Mouse (Mus musculus): ENCODE data around the gene B3gnt3. TPM values are rescaled to one million over a fixed set of nuclear protein-coding genes. Genes with fewer than 3 reads are reported as not detected.
"Not testable (repeated sequence)": the region's sequence is repeated elsewhere in the genome, so short reads cannot be mapped to it uniquely, and the experiment has no call there.

B3gnt3 gene
- polyA plus RNA-seq, 1 experiment from 2014 or later = 1.6 TPM

DNA sequence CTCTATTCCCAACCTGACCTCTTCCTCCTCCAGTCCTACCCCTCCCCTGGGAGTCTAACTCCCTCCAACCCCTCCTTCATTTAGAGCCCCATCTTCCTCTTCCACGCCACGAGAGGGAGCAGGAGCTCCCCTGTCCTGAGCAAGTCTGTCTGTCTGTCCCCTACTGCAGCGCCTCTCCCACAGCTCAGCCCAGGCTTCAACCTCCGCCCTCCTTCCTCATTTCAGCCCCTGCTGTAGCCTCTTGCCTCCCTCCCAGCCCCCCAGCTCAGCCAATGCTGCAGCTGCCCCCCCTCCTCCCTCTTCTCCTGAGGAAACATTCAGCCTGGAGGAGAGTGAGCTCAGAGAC, 471 bp upstream of the B3gnt3 start:
- no peak for ATAC-seq (ENCODE audit: low FRiP score, low TSS enrichment)
- Histone ChIP-seq H3K27ac (ENCODE audit: low read depth, low read length) (no peak overlapping the region), H3K4me1 (ENCODE audit: control insufficient read depth, insufficient read depth, low read length) (peaks cover 4% of the 10 kb centered on the region), H3K4me3 (ENCODE audit: low read length) (no peak overlapping the region), H3K4me2 (replicated peaks; ENCODE audit: low read depth, low read length) (no peak overlapping the region), H3K27me3 (ENCODE audit: control insufficient read depth, insufficient read depth, low read length) (peaks cover 53% of the 10 kb centered on the region), H3K9ac (ENCODE audit: low read depth, low read length) (no peak overlapping the region), H3K9me3 (ENCODE audit: control insufficient read depth, low read length) (no peaks in the 10 kb centered on the region), H3K36me3 (ENCODE audit: control insufficient read depth, insufficient read depth, low read length) (no peaks in the 10 kb centered on the region)
- WGBS = 22% methylated on average over 4 of the region's 4 CpGs

DNA sequence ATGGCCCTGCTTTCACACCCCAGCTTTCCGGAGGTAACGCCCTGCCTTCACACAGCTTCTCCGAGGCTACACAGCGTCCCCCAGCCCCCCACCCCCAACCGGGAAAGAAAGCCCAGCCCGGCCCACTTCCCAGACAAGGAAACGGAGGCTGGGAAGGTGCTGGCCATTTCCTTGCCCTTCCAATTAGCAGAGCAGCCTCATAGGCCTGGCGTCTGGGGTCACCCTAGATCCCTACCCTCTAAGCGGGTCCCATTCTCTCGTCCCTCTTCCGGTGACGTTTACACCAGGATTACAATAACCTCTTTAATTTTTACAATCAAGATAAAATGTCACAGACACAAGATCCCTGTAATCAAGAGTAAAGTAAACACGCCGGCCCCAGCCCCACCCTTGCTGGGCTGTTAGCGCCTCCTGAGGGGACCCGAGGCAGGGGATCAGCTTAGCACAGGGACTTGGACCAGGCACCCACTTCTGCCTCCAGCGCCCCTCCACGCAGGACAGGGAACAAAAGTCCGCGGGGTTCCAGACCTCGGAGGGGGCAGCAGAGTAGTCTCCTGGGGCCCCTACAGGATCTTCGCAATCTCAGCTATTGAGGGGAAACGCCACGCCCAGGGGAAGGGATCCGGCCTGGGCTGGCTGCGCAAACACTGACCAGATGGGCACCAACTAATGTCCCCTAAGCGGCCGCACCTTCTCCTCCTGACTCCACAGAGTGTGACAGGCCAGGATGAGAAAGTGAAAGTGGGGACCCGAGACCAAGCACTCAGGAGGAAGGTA, 908 bp downstream of the B3gnt3 start:
- Histone ChIP-seq H3K27ac (ENCODE audit: low read depth, low read length) (no peak overlapping the region), H3K4me1 (ENCODE audit: control insufficient read depth, insufficient read depth, low read length) (peaks cover 4% of the 10 kb centered on the region), H3K4me2 (replicated peaks; ENCODE audit: low read depth, low read length) (peak overlapping the region; percentile 34; the same call in 1 of the 2 replicates), H3K4me3 (ENCODE audit: low read length) (peak overlapping the region; percentile 26), H3K36me3 (ENCODE audit: control insufficient read depth, insufficient read depth, low read length) (no peaks in the 10 kb centered on the region), H3K9ac (ENCODE audit: low read depth, low read length) (0 out of 2 replicates have a peak overlapping the region, but pooled peaks have one; percentile 37), H3K27me3 (ENCODE audit: control insufficient read depth, insufficient read depth, low read length) (peaks cover 50% of the 10 kb centered on the region), H3K9me3 (ENCODE audit: control insufficient read depth, low read length) (no peaks in the 10 kb centered on the region)
- 0 out of 2 replicates have a peak, but pooled peaks have one; percentile 21 for ATAC-seq (ENCODE audit: low FRiP score, low TSS enrichment)
- WGBS = 3% methylated on average over 29 of the region's 29 CpGs

GRCm38 (mm10) chr8:71695456-71695855, 6.1 kb downstream of the B3gnt3 start:
- 66% methylated on average over 12 of the region's 12 CpGs for WGBS
- not testable (repeated sequence) for H3K4me1 ChIP-seq (ENCODE audit: control insufficient read depth, insufficient read depth, low read length); H3K36me3 ChIP-seq (ENCODE audit: control insufficient read depth, insufficient read depth, low read length); H3K27ac ChIP-seq (ENCODE audit: low read depth, low read length); H3K9me3 ChIP-seq (ENCODE audit: control insufficient read depth, low read length); H3K9ac ChIP-seq (ENCODE audit: low read depth, low read length); H3K4me2 ChIP-seq (replicated peaks; ENCODE audit: low read depth, low read length); ATAC-seq (ENCODE audit: low FRiP score, low TSS enrichment); H3K4me3 ChIP-seq (ENCODE audit: low read length)
- peaks cover 69% of the 10 kb centered on the region for H3K27me3 ChIP-seq (ENCODE audit: control insufficient read depth, insufficient read depth, low read length)

DNA sequence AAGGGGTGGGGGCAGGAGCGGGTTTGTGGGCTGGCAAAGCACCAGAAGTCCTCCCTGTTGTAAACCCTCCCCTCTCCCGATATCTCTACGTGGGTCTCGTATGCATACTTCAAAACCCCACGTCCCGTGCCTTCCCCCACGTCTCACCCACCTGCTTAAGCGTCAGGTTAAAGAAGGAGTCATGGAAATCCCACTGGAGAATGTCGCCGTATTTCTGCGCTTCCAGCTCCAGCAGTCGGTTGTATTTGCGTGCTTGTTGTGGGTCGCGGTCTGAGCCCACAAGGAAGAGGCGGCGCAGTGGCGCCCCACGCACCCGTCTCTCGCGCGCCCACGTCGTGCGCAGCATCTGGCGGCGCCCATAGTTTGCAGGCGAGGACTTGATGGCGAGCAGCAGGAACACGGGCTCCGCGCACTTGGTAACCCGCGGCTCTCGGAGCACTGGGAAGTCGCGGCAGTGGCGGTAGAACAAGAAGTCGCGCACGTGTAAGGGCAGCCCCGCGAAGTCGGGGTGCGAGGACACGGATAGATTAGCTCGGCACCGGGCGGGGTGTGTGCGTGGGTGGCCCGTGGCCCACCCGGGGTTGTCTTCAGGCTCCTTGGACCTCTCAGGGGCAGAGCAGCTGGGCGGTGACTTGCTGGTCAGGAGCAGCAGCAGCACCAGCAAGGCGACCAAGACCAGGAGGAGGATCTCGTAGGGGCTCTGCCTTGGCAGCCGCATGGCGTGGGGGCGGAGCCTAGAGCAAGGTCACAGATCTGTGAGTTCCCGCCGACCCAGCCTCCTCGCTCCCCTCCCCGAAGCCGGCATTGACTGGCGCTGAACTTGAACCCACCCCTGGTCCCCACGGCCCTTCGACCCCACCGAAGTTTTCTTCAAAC, 8.2 kb downstream of the B3gnt3 start:
- Histone ChIP-seq H3K9me3 (ENCODE audit: control insufficient read depth, low read length) (no peaks in the 10 kb centered on the region; the same call in 1 of the 2 replicates), H3K27me3 (ENCODE audit: control insufficient read depth, insufficient read depth, low read length) (peaks cover 75% of the 10 kb centered on the region), H3K4me2 (replicated peaks; ENCODE audit: low read depth, low read length) (peak overlapping the region; percentile 2), H3K4me1 (ENCODE audit: control insufficient read depth, insufficient read depth, low read length) (no peaks in the 10 kb centered on the region), H3K36me3 (ENCODE audit: control insufficient read depth, insufficient read depth, low read length) (no peaks in the 10 kb centered on the region), H3K4me3 (ENCODE audit: low read length) (peak overlapping the region; percentile 22; the same call in 1 of the 2 replicates), H3K27ac (ENCODE audit: low read depth, low read length) (no peak overlapping the region), H3K9ac (ENCODE audit: low read depth, low read length) (no peak overlapping the region)
- peak; percentile 37; the same call in 1 of the 2 replicates for ATAC-seq (ENCODE audit: low FRiP score, low TSS enrichment)
- 11% methylated on average over 68 of the region's 68 CpGs for WGBS

GRCm38 (mm10) chr8:71692509-71692908, 9.1 kb downstream of the B3gnt3 start:
- Histone ChIP-seq H3K4me3 (ENCODE audit: low read length) (peak overlapping the region; percentile 6; the same call in 1 of the 2 replicates), H3K9ac (ENCODE audit: low read depth, low read length) (no peak overlapping the region), H3K27ac (ENCODE audit: low read depth, low read length) (no peak overlapping the region), H3K9me3 (ENCODE audit: control insufficient read depth, low read length) (no peaks in the 10 kb centered on the region; the same call in 1 of the 2 replicates), H3K27me3 (ENCODE audit: control insufficient read depth, insufficient read depth, low read length) (peaks cover 81% of the 10 kb centered on the region), H3K36me3 (ENCODE audit: control insufficient read depth, insufficient read depth, low read length) (no peaks in the 10 kb centered on the region), H3K4me1 (ENCODE audit: control insufficient read depth, insufficient read depth, low read length) (no peaks in the 10 kb centered on the region), H3K4me2 (replicated peaks; ENCODE audit: low read depth, low read length) (no peak overlapping the region)
- ATAC-seq (ENCODE audit: low FRiP score, low TSS enrichment) = no peak
- WGBS = 6% methylated on average over 30 of the region's 30 CpGs

DNA sequence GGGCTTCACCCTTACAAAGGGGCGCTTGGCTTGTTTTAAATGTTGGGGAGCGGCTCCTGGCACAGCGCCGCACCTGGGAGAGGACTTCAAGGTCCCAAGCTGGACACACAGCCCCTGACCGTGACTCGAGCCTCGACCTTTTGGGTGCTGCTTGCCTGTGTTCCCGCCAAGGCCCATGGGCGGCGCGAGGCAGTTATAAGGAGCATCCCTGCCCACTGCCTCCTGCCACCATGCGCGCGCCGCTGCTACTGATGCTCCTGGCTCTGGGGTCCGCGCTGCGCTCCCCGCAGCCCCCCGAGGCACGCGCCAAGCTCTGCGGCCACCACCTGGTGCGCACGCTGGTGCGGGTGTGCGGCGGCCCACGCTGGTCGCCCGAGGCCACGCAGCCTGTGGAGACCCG, 12.6 kb downstream of the B3gnt3 start, which contains the start of gene Insl3:
Gene Insl3 (plus strand): TSS at position 187 of the 400 bp plus-strand sequence.
- H3K4me2 ChIP-seq (replicated peaks; ENCODE audit: low read depth, low read length) = no peak within 1 kb of the TSS
- WGBS = 4% methylated on average over 33 of the region's 33 CpGs
- 0 out of 2 replicates have a peak, but pooled peaks cover 9% of the 10 kb centered on the region for H3K4me1 ChIP-seq (ENCODE audit: control insufficient read depth, insufficient read depth, low read length)
- peak within 1 kb of the TSS; percentile 12; the same call in 1 of the 2 replicates for H3K4me3 ChIP-seq (ENCODE audit: low read length)
- no peaks in the 10 kb centered on the region for H3K36me3 ChIP-seq (ENCODE audit: control insufficient read depth, insufficient read depth, low read length)
- peaks cover 100% of the 10 kb centered on the region for H3K27me3 ChIP-seq (ENCODE audit: control insufficient read depth, insufficient read depth, low read length)
- no peak within 1 kb of the TSS for H3K27ac ChIP-seq (ENCODE audit: low read depth, low read length)
- ATAC-seq (ENCODE audit: low FRiP score, low TSS enrichment) = no peak
- H3K9ac ChIP-seq (ENCODE audit: low read depth, low read length) = no peak within 1 kb of the TSS
- H3K9me3 ChIP-seq (ENCODE audit: control insufficient read depth, low read length) = no peaks in the 10 kb centered on the region; the same call in 1 of the 2 replicates

DNA sequence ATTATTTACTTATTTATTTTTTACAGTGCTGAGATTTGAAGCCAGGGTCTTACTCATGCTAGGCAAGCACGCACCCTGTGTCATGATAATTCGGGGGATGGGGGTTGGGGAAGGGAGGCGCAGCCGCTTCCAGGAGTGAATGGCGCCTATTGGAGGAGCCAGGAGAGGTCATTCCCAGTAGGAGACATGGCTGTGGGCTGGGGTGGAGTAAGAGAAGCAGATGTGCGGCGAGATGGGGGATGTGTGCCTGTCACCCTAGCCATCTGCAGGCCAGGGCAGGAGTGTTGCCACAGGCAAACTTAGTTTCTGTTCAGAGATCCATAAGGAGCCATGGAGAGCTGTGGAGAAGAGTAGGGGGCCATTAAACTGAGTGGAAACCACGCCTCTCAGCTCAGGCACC, 14.0 kb downstream of the B3gnt3 start:
- 0 out of 2 replicates have a peak, but pooled peaks cover 9% of the 10 kb centered on the region for H3K4me1 ChIP-seq (ENCODE audit: control insufficient read depth, insufficient read depth, low read length)
- no peaks in the 10 kb centered on the region for H3K9me3 ChIP-seq (ENCODE audit: control insufficient read depth, low read length)
- H3K27ac ChIP-seq (ENCODE audit: low read depth, low read length) = no peak overlapping the region
- H3K4me2 ChIP-seq (replicated peaks; ENCODE audit: low read depth, low read length) = no peak overlapping the region
- no peak overlapping the region for H3K9ac ChIP-seq (ENCODE audit: low read depth, low read length)
- H3K27me3 ChIP-seq (ENCODE audit: control insufficient read depth, insufficient read depth, low read length) = peaks cover 100% of the 10 kb centered on the region
- H3K4me3 ChIP-seq (ENCODE audit: low read length) = no peak overlapping the region
- no peak for ATAC-seq (ENCODE audit: low FRiP score, low TSS enrichment)
- no peaks in the 10 kb centered on the region for H3K36me3 ChIP-seq (ENCODE audit: control insufficient read depth, insufficient read depth, low read length)
- WGBS = 2% methylated on average over 8 of the region's 8 CpGs

- Histone ChIP-seq H3K4me1 (ENCODE audit: control insufficient read depth, insufficient read depth, low read length) (0 out of 2 replicates have a peak, but pooled peaks cover 9% of the 10 kb centered on the region), H3K27me3 (ENCODE audit: control insufficient read depth, insufficient read depth, low read length) (peaks cover 100% of the 10 kb centered on the region), H3K9me3 (ENCODE audit: control insufficient read depth, low read length) (no peaks in the 10 kb centered on the region), H3K36me3 (ENCODE audit: control insufficient read depth, insufficient read depth, low read length) (no peaks in the 10 kb centered on the region), H3K4me2 (replicated peaks; ENCODE audit: low read depth, low read length) (peak overlapping the region; percentile 37), H3K9ac (ENCODE audit: low read depth, low read length) (no peak overlapping the region), H3K4me3 (ENCODE audit: low read length) (peak overlapping the region; percentile 25), H3K27ac (ENCODE audit: low read depth, low read length) (no peak overlapping the region)
- WGBS = 1% methylated on average over 22 of the region's 23 CpGs
- peak; percentile 56 for ATAC-seq (ENCODE audit: low FRiP score, low TSS enrichment)
These were observed 15.3 kb downstream of the B3gnt3 start for GRCm38 (mm10) chr8:71686143-71686734.

All from kidney, embryonic 14.5 days (tissue).